Mouse (Mus musculus): ENCODE measurements around the gene Nfasc. TPM values are rescaled to one million over a fixed set of nuclear protein-coding genes. Genes with fewer than 3 reads are reported as not detected.

Gene Nfasc
- polyA plus RNA-seq, 1 experiment: not detected

GRCm38 (mm10) chr1:132629611-132630370 lies 111.8 kb downstream of the Nfasc start:
- TF ChIP-seq GATA1 (IDR thresholded peaks at IDR 0.05; ENCODE audit: low read length): no peak

- TF ChIP-seq GATA1 (IDR thresholded peaks at IDR 0.05; ENCODE audit: low read length): no peak
Observed at GRCm38 (mm10) chr1:132628599-132628998, 113.0 kb downstream of the Nfasc start.

GRCm38 (mm10) chr1:132628183-132628582 lies 113.4 kb downstream of the Nfasc start:
- TF ChIP-seq GATA1 (IDR thresholded peaks at IDR 0.05; ENCODE audit: low read length): no peak

GRCm38 (mm10) chr1:132626125-132626756 lies 115.4 kb downstream of the Nfasc start:
- no peak for TF ChIP-seq GATA1 (IDR thresholded peaks at IDR 0.05; ENCODE audit: low read length)

GRCm38 (mm10) chr1:132625034-132625433 lies 116.6 kb downstream of the Nfasc start:
- TF ChIP-seq GATA1 (IDR thresholded peaks at IDR 0.05; ENCODE audit: low read length): no peak

- no peak for TF ChIP-seq GATA1 (IDR thresholded peaks at IDR 0.05; ENCODE audit: low read length)
Observed at GRCm38 (mm10) chr1:132624466-132624865, 117.1 kb downstream of the Nfasc start.

- TF ChIP-seq GATA1 (IDR thresholded peaks at IDR 0.05; ENCODE audit: low read length): no peak
Observed at GRCm38 (mm10) chr1:132623641-132624336, 117.8 kb downstream of the Nfasc start.

GRCm38 (mm10) chr1:132612066-132612465 lies 129.5 kb downstream of the Nfasc start:
- no peak for TF ChIP-seq GATA1 (IDR thresholded peaks at IDR 0.05; ENCODE audit: low read length)

- TF ChIP-seq GATA1 (IDR thresholded peaks at IDR 0.05; ENCODE audit: low read length): no peak
Observed at GRCm38 (mm10) chr1:132609048-132609634, 132.5 kb downstream of the Nfasc start.

GRCm38 (mm10) chr1:132602161-132602560 lies 139.4 kb downstream of the Nfasc start:
- no peak for TF ChIP-seq GATA1 (IDR thresholded peaks at IDR 0.05; ENCODE audit: low read length)

- TF ChIP-seq GATA1 (IDR thresholded peaks at IDR 0.05; ENCODE audit: low read length): no peak
Observed at GRCm38 (mm10) chr1:132598024-132598423, 143.6 kb downstream of the Nfasc start.

- TF ChIP-seq GATA1 (IDR thresholded peaks at IDR 0.05; ENCODE audit: low read length): no peak
Observed at GRCm38 (mm10) chr1:132595741-132596140, 145.9 kb downstream of the Nfasc start.

- TF ChIP-seq GATA1 (IDR thresholded peaks at IDR 0.05; ENCODE audit: low read length): no peak
Observed at GRCm38 (mm10) chr1:132594587-132594986, 147.0 kb downstream of the Nfasc start.

GRCm38 (mm10) chr1:132592145-132592544 lies 149.5 kb downstream of the Nfasc start:
- no peak for TF ChIP-seq GATA1 (IDR thresholded peaks at IDR 0.05; ENCODE audit: low read length)

GRCm38 (mm10) chr1:132591399-132591930 lies 150.1 kb downstream of the Nfasc start:
- TF ChIP-seq GATA1 (IDR thresholded peaks at IDR 0.05; ENCODE audit: low read length): no peak
